Mouse (Mus musculus): ENCODE data around the gene Lats2. TPM values are rescaled to one million over a fixed set of nuclear protein-coding genes. Genes with fewer than 3 reads are reported as not detected.
A peak's percentile ranks its signal among the peaks of the same experiment; 100 is the strongest.

Lats2 gene
- total RNA-seq, 2 experiments from 2014 or later: 8.1 to 9.3 TPM

DNA sequence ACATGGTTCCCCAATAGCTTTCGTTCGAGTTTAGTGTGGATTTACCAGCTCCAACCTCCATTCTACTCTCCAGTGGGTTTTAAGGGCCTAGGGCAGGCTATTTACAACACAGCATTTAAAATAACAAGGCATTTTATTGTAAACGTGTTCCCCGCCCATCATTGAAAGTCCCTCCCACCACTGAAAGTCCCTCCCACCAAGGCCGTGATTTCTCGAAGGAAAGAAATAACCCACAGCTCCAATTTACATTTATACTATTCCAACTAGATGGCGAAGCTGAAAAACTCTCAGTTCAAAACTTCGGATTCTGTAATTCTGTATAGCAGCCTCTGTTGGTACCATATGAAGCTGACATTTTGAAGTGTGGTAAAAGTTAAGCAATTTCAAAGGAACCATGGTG lies 13.6 kb downstream of the Lats2 start:
- ATAC-seq (replicated peaks; ENCODE audit: poor library complexity): 0 out of 2 replicates have a peak, but pooled peaks have one; percentile 21

DNA sequence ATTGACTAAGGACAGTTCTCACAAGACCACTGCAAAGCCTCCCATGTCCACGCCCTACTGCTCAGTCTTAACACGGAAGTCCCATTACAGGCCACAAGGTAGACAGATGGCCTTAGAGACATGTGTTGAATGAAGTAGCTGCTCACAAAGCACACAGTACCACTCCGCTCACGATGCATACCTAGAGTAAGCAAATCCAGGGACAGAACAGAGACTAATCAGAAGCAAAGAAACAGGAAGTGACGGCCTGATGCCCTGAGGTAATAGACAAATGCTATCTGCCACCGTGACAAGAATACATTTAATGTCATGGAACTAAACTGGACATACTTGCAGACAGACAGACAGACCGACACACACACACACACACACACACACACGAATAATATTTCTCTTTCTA lies 17.5 kb downstream of the Lats2 start:
- ATAC-seq (replicated peaks; ENCODE audit: poor library complexity): no peak

DNA sequence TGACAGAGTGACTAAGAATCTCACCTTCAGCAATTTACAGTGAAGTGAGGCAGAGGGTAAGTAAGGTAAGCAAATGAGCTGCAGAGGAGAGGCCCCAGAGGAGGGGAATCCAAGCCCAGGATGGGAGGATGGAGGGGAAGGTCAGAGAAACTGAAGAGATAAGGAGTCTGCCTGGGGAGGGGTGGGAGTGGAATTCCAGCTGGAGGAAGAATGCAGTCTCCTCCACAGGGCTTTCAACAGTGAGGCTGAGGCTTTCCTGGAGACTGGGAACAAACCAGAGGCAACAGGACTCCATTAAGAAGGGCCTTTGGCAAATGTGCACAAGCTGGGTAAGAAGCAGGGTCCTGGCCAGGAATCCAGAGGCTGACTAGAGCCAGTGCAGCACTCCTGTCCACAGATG lies 21.1 kb downstream of the Lats2 start:
- no peak for ATAC-seq (replicated peaks; ENCODE audit: poor library complexity)

DNA sequence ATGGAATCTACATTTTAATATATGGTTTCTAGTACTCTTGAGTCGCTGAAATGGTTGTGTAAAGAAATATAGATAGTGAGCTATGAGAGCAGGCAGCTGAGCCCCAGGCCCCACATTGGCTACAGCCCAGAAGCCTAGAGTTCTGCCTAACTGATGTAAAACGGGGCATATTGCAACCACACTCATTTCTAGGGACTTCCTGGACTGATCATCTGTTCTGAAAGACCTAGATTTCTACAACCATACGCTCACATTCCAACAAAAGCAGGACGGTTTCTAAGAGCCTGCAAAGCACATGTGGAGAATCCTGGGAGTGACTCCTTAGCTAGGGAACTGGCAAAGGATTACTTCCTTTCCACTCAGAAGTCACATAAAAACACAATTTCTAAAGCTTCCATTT lies 22.0 kb downstream of the Lats2 start:
- no peak for ATAC-seq (replicated peaks; ENCODE audit: poor library complexity)

DNA sequence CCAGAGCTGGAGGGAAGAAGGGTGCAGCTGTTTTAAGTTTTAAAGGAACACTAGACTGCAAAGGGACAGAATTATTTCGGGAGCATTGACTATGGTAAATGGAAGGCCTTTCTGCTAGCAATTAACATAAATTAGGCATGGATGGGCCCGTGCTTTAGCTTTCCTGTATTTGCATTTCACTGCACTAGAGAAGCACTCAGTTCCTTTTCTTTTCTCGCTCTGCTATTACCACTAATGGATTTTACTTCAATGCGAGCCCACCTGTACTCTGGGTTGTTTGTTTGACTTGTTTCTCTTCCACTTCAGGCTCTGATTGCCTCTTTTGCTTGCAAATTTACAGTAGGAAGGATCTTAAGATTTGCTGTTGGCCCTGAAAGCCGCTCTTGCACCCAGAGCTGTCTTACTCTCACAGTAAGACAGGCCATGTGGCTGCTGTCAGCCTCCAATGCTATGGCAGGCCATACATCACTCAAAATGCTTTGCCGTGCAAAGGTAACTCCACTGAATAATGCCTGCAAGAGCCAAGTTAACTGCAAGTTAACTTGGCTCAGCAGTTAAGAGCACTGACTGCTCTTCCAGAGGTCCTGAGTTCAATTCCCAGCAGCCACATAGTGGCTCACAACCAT lies 25.4 kb downstream of the Lats2 start:
- no peak for ATAC-seq (replicated peaks; ENCODE audit: poor library complexity)

DNA sequence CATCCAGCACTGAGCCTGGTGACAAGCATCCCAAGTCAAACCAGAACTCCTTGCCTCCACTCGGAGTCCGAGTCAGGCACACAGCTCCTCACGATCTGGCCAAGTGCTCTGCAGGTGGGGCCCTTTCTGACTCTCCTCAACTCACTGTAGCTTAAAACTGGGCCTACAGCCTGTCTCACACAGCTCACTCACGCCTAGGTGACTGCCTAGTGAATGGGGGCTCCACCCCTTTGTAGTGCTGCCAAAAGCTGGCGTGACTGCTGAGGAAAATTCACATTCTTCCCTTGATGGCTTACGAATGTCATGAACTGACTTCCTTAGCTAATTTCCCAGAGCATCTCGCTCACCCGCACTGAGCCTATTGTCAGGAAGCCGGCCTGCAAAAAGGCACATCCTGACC lies 27.7 kb downstream of the Lats2 start:
- peak; percentile 25; the same call in 1 of the 2 replicates for ATAC-seq (replicated peaks; ENCODE audit: poor library complexity)

DNA sequence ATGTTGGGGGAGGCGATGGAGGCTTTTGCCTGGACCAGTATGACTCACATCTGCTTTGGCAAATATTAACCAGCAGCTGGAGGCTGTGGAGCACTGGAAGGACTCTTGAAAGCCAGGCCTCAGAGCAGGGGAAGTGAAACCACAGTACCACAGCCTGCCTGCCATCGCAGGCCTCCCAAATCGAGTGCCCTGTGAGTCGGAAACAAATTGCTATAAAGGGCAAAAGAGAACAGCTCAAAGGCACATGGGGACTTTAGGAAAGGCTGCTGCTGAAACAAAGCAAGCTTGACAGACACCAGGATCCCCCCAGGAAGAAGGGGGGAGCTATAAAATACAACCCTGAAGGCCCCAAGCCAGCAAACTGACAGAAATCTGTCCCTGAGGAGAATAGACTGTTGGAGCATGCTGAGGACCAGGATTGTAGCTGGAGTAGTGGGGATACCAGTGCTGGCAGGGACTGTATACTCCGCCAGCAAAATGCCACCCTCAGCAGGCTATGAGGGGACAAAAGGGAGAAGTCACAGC lies 28.2 kb downstream of the Lats2 start:
- ATAC-seq (replicated peaks; ENCODE audit: poor library complexity): peak; percentile 91

DNA sequence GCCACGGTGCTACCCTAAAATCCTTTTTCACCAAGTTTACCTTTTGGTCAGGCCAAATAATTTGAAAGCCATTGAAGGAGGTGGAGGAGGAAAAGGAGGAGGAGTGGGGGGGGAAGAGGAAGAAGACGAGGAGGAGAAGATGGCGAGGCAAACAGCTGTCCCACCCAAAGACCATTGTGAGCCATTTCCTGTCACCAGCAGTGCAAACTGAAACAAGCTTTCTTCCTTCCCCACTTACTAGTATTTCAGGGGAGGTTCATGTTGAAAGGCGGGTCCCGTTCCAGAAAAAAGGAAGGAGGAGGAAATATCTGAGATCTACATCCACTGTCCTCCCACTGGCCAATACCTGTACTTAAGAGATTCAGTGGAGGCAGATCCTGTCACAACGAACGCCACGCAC lies 28.8 kb downstream of the Lats2 start:
- ATAC-seq (replicated peaks; ENCODE audit: poor library complexity): peak; percentile 45

DNA sequence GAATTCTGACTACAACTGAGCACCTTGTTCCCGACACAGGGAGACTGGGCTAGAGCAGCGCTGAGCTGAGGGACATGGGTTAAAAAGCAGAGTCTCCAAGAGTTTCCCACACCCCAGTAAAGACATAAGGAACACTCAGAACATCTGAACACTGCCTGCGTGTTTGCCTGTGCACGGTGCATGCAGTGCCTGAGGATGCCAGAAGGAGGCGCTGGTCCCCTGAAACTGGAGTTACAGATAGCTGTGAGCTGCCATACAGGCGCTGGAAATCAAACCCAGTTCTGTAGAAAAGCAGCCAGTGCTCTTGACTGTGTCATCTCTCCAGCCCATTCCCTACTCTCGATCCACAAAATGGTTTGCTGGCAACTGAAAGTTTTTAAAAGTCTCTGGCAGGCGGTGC lies 32.0 kb downstream of the Lats2 start:
- no peak for ATAC-seq (replicated peaks; ENCODE audit: poor library complexity)

DNA sequence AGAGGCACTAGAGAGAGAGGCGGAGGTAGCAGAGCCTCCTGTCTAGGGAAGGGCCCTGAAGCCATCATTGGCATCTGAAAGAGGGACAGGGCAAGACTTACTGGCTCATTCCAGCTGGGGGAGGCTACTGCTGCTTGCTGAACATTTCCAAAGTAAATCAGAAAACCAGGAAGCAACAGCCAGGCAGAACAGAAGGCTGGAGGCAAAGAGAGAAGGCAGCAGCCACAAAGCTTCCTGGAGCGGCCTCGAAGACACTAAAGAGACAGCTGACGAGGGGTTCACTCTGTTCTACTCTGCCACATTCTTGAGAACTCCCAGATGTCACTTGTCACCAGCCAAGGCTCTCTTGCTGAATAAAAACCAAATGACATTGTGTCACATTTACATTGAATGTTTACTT lies 33.7 kb downstream of the Lats2 start:
- no peak for ATAC-seq (replicated peaks; ENCODE audit: poor library complexity)

DNA sequence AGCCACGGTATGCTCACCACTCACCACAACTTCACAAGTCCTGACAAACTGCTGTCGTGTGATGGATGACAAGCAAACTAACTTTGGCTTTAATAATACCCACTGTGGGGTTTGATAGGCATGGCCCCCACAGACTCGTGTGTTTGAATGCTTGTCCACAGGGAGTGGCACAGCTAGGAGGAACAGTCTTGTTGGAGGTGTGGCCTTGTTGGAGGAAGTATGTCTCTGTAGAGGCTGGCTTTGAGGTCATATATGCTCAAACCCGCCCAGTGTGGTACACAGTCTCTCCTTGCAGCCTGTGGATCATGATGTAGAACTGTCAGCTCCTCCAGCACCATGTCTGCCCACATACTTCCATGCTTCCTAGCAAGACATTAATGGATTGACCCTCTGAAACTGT lies 39.9 kb downstream of the Lats2 start:
- ATAC-seq (replicated peaks; ENCODE audit: poor library complexity): peak; percentile 41; the same call in 1 of the 2 replicates

DNA sequence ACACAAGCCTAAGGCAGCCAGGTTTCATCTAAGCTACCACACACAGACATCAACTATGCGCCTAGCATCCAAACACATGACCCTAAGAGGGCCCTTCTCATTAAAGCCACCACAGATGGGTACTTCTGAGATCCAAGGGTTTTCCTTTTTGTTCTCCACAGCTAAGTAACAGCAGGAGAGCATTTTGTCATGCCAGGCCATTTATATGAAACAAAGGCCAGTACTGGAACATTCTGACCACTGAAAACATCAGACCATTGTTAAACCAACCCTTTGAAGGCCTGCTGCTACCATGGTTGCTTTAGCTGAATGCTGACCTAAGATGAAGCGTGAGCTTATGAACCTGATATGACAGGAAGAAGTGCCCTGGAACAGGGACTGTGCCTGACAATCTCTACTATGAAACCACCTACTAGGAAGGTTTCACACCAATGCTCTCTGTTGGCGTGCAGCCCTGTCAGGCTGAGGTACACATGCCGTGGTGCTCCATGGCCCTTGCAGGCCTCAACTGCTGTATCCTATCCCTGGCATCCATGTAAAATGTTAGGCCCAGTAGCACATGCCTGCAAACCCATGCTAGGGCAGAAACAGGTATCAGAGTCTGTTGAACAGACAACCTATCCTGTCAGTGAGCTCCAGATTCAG lies 41.5 kb downstream of the Lats2 start:
- ATAC-seq (replicated peaks; ENCODE audit: poor library complexity): no peak

DNA sequence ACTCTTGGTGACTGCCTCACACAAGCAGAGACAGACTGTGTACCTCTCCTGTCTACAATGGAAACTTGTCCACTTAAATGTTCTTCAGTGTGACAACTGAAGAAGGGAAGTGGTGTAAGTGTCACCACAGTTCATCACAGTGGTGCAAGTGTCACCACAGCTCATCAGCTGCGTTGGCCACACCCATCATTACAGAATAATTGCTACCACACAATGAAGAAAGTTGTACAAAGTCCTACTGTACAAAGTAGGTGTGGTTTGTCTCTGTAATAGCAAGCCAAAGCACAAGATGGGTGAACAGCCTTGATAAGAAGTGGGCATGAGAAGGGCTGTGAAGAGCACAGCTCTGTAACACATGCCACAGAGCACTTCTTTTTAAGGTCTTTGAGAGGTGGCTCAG lies 45.3 kb downstream of the Lats2 start:
- ATAC-seq (replicated peaks; ENCODE audit: poor library complexity): peak; percentile 92

DNA sequence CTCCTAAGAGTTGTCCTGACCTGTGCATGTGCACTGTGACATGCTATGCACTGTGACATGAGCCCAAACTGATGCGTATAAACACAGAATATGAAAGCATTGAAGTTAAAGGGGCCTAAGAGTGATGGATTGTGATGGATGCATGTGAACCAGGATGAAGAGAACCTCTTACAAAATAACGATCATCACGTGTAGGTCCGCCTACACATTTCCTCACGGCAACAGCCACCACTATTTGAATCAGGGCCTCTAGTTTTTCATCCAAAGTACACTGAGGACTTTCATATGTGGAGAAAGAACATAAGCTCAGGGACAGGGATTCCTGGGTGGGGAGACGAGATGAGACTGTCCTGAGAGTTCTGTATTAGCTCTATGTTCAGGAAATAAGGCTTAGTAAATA lies 47.1 kb downstream of the Lats2 start:
- ATAC-seq (replicated peaks; ENCODE audit: poor library complexity): no peak

DNA sequence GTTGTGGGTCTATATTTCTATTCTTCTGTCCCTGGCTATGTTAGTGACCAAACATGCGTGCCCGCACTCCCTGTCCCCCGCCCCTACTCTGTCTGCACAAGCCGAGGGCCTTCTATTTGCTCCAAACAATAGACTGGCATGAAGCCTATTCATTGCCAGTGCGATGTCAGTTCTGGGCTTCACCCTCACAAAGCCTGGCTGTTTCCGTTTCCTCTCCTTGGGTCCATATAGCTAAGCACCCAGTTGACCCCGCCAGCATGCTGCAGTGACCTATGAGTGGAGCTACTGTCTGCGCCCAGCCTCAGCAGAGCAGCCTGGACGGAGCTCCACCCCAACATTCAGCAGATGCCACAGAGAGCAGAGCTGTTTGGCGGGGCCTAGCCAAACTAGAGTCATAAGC lies 49.0 kb downstream of the Lats2 start:
- no peak for ATAC-seq (replicated peaks; ENCODE audit: poor library complexity)

DNA sequence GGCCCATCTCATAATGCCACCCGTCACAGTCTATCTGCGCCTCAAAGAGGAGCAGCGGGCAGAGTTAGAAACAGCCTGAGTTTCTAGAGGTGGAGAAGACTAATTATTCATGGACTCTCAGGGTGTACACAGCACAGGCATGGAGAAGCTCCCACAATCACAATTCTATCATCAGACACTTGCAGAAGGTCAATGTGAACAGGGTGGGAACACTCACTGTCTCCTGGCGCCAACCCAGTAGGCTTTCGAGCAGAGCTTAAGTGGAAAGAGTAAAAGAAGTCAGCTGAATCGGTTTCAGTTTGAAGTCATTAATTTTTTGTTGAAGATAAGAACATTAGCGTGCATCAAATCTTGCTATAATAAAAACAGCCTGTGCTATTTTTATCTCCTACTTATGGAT lies 49.6 kb downstream of the Lats2 start:
- no peak for ATAC-seq (replicated peaks; ENCODE audit: poor library complexity)

DNA sequence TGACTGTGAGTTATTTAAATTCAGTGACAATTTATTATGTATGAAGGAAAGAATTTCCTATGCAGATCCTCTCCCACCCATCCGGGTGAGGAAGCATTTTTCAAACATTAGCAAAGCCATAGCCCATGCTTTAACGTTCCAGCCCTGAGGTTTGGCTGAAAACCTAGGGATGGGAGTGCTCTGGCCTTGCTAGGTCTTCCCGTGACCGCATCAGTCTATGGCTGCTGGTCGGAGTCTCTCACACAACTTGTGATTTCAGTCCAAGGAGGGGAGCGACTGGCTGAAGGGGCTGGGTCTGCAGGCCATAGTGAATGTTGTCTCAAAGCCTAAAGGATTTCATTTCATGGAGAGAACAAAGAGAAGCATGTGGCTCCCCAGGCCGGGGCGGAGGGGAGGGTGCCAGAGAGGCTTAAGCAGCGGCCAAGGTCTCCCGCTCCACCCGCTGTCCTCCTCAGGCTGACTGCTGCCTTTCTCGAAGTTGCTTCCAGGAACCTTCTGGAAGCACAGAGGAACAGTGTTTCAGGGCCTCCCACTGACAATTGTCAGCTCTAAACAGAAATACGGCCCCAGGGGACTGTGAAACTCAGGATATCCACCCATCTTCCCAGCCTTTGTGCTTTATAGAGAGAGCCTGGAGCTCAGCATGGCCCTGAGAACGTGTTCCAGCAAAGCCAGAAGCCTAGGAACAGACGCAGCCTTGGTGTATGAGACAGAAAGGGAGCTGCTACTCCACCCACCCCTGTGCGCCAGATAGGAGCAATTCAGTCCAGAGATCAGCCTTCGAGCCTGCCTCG lies 50.9 kb downstream of the Lats2 start:
- 0 out of 2 replicates have a peak, but pooled peaks have one; percentile 27 for ATAC-seq (replicated peaks; ENCODE audit: poor library complexity)

DNA sequence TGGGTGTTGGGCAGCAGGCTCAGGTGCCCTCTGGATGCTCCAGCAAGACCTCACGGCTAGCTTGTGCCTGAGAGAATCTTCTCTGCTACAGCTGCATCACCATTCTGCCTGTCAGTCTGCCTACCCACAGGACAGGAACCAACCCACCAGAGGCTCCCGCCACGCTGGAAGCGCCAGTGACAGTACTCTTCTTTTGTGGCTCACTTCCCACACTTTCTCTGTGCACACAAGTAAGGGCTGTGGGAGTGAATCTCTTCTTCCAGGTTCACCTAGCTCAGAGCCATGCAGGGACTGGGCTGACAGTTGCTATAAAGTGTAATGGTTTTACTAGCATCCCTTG lies 51.5 kb downstream of the Lats2 start:
- ATAC-seq (replicated peaks; ENCODE audit: poor library complexity): no peak

DNA sequence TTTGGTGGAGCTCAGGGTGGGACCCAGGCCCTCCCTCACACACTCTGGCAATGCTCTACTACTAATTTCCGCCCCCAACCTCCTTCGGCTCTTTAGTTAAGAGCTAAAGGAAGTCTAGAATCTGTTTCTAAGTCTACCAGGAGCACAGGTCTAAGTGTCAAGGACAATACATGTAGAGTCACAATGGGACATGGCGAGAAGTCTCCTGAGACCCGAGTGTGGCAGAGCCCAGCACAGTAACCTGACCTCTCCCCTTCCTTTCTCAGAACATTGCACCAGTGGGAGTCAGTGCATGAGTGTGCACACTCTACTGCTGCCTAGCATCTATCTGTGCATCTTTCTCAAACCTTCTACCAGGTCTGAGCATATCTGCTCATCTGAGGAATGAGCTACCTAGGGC lies 52.4 kb downstream of the Lats2 start:
- ATAC-seq (replicated peaks; ENCODE audit: poor library complexity): no peak

DNA sequence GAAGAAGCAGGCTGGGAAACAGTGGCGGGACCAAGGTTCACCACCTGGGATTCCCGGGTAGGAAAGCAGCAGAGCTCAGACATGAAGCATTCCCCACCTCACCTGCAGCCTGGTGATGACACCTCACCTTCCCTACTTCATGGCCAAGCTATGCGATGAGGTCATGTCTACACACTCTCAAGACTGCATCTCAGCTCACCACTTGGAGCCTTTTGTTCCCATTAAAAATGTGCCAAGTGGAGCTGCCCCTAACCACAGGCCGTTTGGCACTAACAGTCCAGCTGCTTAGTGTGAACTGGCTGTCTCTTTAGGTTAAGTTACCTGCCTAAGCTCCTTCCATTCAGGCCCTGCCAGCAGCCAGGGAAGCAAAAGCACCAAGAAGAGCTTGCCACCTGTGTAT lies 53.1 kb downstream of the Lats2 start:
- ATAC-seq (replicated peaks; ENCODE audit: poor library complexity): no peak

DNA sequence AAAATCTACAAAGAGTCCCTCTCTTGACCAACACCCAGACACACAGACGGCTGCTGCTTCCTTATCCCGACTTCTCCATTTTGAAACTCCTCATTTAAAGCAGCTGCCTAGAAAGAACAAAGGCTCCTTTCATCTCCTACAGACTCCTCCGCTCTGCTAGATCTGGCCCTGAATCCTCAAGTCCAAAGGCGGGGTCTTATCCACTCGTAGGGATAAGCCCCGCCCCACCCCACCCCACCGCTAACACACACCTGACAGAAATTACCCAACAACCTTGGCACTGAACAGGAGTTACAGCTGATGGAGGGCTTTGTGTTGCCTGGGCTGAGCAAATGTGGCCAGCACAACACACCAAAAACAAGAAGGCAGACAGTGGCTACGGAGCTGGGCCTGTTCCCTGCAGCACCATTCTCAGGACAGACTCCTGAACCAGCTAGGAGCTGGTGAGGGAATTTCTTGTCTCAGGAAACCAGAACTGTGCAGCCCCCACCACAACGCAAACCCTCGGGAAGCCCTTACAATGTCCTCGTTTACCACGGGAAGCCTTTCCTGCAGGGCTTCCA lies 56.2 kb downstream of the Lats2 start:
- ATAC-seq (replicated peaks; ENCODE audit: poor library complexity): no peak
